Mouse (Mus musculus) lung, postnatal 0 days (tissue): ENCODE measurements around the gene Babam2. TPM values are rescaled to one million over a fixed set of nuclear protein-coding genes. Genes with fewer than 3 reads are reported as not detected.

ENCODE experiments used
- ATAC-seq: fragments of 200-750 bp; cut with Nextera tagmentation; 2 replicates; pipeline ENCODE4 v1.8.0; 2017; ENCODE audit warnings: moderate library complexity
- DNase-seq: peaks from one replicate; pipeline ENCODE4 v3.0.0-alpha.2; 2016; ENCODE audit warnings: low spot score
- H3K27ac ChIP-seq: fragments of 300-500 bp; sonication (generic); 2 replicates; pipeline ENCODE4 v1.5.1; 2014; ENCODE audit warnings: antibody characterized with exemption, mild to moderate bottlenecking, low read length, mixed read lengths
- H3K27me3 ChIP-seq: fragments of 300-500 bp; sonication (generic); replicated peaks from 2 replicates; pipeline ENCODE4 v1.6.1; 2014; ENCODE audit warnings: low read length, mixed read lengths; ENCODE audit not compliant: insufficient read depth
- H3K36me3 ChIP-seq: fragments of 300-500 bp; sonication (generic); 2 replicates; pipeline ENCODE4 v1.6.1; 2014; ENCODE audit warnings: low read length, mixed read lengths; ENCODE audit not compliant: insufficient read depth
- H3K4me1 ChIP-seq: fragments of 300-500 bp; sonication (generic); 2 replicates; pipeline ENCODE4 v1.6.1; 2014; ENCODE audit warnings: antibody characterized with exemption, low read depth, low read length, mixed read lengths; ENCODE audit not compliant: insufficient read depth
- H3K4me2 ChIP-seq: fragments of 300-500 bp; sonication (generic); replicated peaks from 2 replicates; pipeline ENCODE4 v1.6.1; 2014; ENCODE audit warnings: low read depth, mild to moderate bottlenecking, low read length, moderate library complexity, mixed read lengths
- H3K4me3 ChIP-seq: fragments of 300-500 bp; sonication (generic); 2 replicates; pipeline ENCODE4 v1.5.1; 2014; ENCODE audit warnings: low read depth, low read length
- H3K9ac ChIP-seq: fragments of 300-500 bp; sonication (generic); replicated peaks from 2 replicates; pipeline ENCODE4 v1.6.1; 2014; ENCODE audit warnings: low read depth, mild to moderate bottlenecking
- H3K9me3 ChIP-seq: fragments of 300-500 bp; sonication (generic); 2 replicates; pipeline ENCODE4 v1.6.1; 2016; ENCODE audit warnings: low read length, mixed read lengths
- CTCF ChIP-seq: IDR thresholded peaks from 2 replicates; pipeline ENCODE4 v1.5.1; 2016; ENCODE audit warnings: antibody characterized with exemption, mild to moderate bottlenecking
- EP300 ChIP-seq: IDR thresholded peaks from 2 replicates; pipeline ENCODE4 v1.6.1; 2016; ENCODE audit warnings: antibody characterized with exemption, mild to moderate bottlenecking, control low read depth
- WGBS: fragments of 180-500 bp; shearing (Covaris S2); extraction: QIAGEN DNeasy Blood & Tissue Kit; methylation state at CpG from one replicate; pipeline ENCODE4 v1.1.7; 2014; 5-methylcytosine and 5-hydroxymethylcytosine counted together
- polyA plus RNA-seq: library from polyadenylated mRNA; unstranded; fragments of >200 nt; fragmentation: Nextera tagmentation; extraction: Ambion mirVana; gene quantifications from 2 replicates; pipeline ENCODE4 v1.2.1, GENCODE M21; 2015

Gene Babam2
- polyA plus RNA-seq, 1 experiment from 2014 or later: 39.4 TPM

DNA sequence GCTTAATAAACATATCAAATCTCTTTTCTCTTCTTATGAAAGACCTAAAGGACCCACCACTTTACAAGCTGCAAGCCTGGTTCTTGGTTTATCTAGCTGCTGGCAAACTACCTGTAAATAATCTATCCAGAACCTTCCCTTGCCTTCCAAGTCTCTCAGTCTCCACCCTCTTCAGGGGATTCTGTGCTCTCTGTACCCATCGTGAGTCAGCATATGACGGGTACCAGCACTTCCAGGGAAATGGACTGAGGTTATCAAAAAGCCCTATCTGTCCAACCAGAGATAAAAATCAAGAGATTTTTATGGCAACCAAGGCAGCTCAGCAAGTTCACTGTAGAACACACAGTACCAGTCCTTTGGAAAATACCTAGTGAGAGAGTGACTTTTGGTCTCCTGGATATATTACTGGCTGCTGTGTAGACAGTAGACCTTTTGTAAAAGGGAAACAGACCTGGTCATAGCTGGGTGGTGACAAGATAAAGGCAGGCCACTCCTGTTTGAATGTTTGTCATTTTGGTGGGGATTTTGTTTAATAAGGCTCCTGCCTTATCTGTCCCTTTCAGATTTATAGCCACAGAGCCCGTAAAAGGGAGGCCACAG is 332.4 kb downstream of the Babam2 start:
- no peak overlapping the region for H3K9ac ChIP-seq
- no peak for TF ChIP-seq EP300
- TF ChIP-seq CTCF: no peak
- no peak overlapping the region for H3K27ac ChIP-seq
- no peaks in the 10 kb centered on the region for H3K36me3 ChIP-seq
- no peaks in the 10 kb centered on the region; the same call in 1 of the 2 replicates for H3K27me3 ChIP-seq
- H3K4me3 ChIP-seq: no peak overlapping the region
- no peak overlapping the region for H3K4me2 ChIP-seq
- no peak for DNase-seq
- ATAC-seq: no peak
- no peaks in the 10 kb centered on the region for H3K9me3 ChIP-seq
- 77% methylated on average over 3 of the region's 3 CpGs for WGBS
- no peaks in the 10 kb centered on the region for H3K4me1 ChIP-seq

DNA sequence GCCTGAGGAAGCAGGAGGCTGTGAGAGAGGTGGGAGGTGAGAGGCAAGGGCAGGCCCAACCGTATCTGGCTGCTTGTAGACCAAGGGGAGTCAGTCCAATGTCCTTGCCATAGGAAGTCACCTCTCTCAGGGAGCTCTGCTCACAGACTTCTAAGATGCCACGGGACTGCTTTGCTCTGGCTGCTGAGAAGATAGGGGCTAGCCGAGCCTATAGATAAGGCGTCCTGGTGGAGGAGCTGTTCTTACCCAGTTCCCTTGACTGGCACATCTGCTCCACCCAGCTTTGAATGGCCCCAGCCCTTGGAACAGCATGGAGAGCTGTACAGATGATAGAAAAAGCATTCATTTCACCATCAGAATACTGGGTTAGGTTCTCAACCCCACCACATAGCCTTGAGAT is 335.7 kb downstream of the Babam2 start:
- no peak for DNase-seq
- Histone ChIP-seq H3K27me3 (no peaks in the 10 kb centered on the region; the same call in 1 of the 2 replicates), H3K4me2 (no peak overlapping the region), H3K27ac (no peak overlapping the region), H3K9ac (no peak overlapping the region), H3K4me1 (no peaks in the 10 kb centered on the region), H3K4me3 (no peak overlapping the region), H3K36me3 (no peaks in the 10 kb centered on the region), H3K9me3 (no peaks in the 10 kb centered on the region)
- 45% methylated on average over 4 of the region's 4 CpGs for WGBS
- no peak for ATAC-seq
- TF ChIP-seq EP300 (no peak), CTCF (no peak)

DNA sequence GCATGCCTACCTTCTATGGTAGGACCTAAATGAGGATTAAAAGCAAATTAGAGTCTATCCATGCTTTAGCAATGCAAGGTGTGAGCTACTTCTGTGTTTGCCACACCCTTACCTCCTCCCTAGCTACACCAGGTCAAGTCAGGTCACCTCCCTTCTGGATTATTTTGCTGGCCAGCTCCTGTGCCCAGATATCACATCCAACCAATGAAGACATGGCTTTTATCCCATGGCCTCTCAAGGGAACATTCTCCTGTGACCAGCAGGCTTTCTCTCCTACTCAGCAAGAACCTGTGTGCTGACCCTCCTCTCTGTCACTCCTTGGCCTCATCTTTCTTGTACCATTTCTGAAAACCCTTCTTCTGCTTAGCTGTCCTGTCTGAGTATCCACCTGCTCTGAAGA is 336.1 kb downstream of the Babam2 start:
- Histone ChIP-seq H3K36me3 (no peaks in the 10 kb centered on the region), H3K9ac (no peak overlapping the region), H3K27me3 (no peaks in the 10 kb centered on the region; the same call in 1 of the 2 replicates), H3K4me2 (no peak overlapping the region), H3K9me3 (no peaks in the 10 kb centered on the region), H3K4me3 (no peak overlapping the region), H3K4me1 (no peaks in the 10 kb centered on the region), H3K27ac (no peak overlapping the region)
- DNase-seq (no peak), ATAC-seq (no peak)
- TF ChIP-seq CTCF: no peak
- TF ChIP-seq EP300: no peak

DNA sequence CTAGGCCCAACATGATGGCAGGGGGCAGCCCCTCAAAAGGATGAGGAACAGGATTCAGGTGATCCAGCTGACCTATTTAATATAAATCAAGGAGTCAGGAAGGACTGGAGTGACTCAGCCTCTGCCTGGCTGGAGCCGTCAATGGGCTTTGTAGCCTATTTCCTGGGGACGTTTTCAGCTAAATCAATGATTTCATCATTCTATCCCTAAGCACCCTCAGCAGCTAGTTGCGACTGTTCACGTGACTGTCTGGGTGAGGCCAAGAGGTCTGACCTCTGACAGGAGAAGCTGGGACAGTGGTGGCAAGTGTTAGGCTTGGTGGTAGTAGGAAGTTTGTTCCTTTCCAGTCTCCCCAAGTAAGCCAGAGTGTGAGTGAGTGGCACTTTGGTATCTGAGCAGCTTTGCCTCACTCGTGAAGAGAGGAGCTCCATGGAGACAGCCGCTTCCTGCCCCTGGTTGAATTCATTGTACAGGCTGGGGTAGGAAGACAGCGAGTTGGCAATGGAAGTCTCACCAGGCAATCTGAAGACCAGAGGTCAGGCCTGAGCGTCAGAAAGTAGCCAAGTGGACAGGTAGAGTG is 337.1 kb downstream of the Babam2 start:
- no peaks in the 10 kb centered on the region for H3K9me3 ChIP-seq
- H3K9ac ChIP-seq: no peak overlapping the region
- no peak overlapping the region for H3K4me2 ChIP-seq
- 0 out of 2 replicates have a peak overlapping the region, but pooled peaks have one; percentile 47 for H3K27ac ChIP-seq
- no peak for TF ChIP-seq CTCF
- TF ChIP-seq EP300: no peak
- ATAC-seq: peak; percentile 24; the same call in 1 of the 2 replicates
- WGBS: 61% methylated on average over 8 of the region's 8 CpGs
- H3K27me3 ChIP-seq: no peaks in the 10 kb centered on the region
- no peak overlapping the region for H3K4me3 ChIP-seq
- no peaks in the 10 kb centered on the region for H3K36me3 ChIP-seq
- H3K4me1 ChIP-seq: no peaks in the 10 kb centered on the region
- DNase-seq: peak; percentile 39

DNA sequence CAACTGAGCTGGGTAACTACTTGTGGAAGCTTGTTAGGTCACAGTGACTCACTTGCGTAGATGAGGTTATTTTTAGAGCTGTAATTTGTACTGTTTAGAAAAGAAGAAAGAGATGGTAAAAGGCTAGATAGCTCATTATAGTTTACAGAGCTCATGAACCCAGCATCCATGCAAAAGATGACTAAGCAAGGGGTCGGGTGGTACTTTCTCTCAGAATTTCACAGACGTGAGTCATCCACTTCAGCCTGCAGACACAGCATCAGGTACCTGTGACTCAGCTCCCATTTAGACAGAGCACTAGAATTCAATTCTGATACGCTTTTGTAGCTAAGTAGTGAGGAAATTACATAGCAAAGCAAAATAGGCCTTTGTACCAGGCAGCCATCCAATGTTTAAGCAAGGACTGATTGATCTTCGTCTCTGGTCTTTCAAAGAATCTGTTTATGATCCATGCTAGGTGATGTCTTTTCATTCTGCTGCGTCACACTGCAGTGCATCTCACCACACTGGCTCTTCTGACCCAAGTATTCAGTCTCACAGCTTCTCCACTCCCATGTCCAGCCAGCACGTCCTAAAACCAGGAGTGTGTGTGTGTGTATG is 338.3 kb downstream of the Babam2 start:
- 42% methylated on average over 7 of the region's 7 CpGs for WGBS
- Histone ChIP-seq H3K9ac (no peak overlapping the region), H3K4me2 (no peak overlapping the region), H3K36me3 (no peaks in the 10 kb centered on the region), H3K27me3 (no peaks in the 10 kb centered on the region), H3K9me3 (no peaks in the 10 kb centered on the region), H3K4me1 (no peaks in the 10 kb centered on the region), H3K27ac (peak overlapping the region; percentile 51; the same call in 1 of the 2 replicates), H3K4me3 (no peak overlapping the region)
- TF ChIP-seq CTCF: no peak
- TF ChIP-seq EP300: peak; percentile 82
- peak; percentile 81 for ATAC-seq
- peak; percentile 85 for DNase-seq

DNA sequence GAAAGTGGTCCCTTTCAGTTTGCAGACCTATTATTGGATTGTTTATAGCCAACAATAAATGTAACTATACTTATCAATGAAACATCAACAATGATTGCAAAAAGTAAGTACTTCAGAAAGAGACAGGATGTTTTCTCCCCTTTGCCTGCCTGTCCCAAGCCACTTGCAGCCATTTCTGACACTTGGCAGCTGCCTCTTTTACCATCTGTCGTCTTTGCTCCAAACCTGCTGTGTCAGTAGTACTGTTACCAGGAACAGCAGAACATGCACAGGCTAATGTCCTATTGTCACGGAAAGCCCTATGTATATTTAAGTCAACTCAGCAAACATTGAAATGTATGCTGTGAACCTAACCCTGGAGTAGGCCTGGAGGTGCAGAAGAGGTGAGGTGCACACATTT is 339.4 kb downstream of the Babam2 start:
- 48% methylated on average over 2 of the region's 2 CpGs for WGBS
- DNase-seq (peak; percentile 53), ATAC-seq (no peak)
- Histone ChIP-seq H3K9me3 (no peaks in the 10 kb centered on the region), H3K27ac (no peak overlapping the region), H3K4me1 (no peaks in the 10 kb centered on the region), H3K4me2 (no peak overlapping the region), H3K27me3 (no peaks in the 10 kb centered on the region), H3K4me3 (no peak overlapping the region), H3K36me3 (no peaks in the 10 kb centered on the region), H3K9ac (no peak overlapping the region)
- TF ChIP-seq CTCF: no peak
- peak; percentile 44; the same call in 1 of the 2 replicates for TF ChIP-seq EP300
